Mouse (Mus musculus) left cerebral cortex, adult 2 months (tissue): ENCODE results near the gene Dph1. TPM values are rescaled to one million over a fixed set of nuclear protein-coding genes. Genes with fewer than 3 reads are reported as not detected.
A peak's percentile ranks its signal among the peaks of the same experiment; 100 is the strongest.

Experiments used
- DNase-seq, 2 experiments: peaks; one replicate each; pipeline ENCODE4 v3.0.0; 2021 to 2022; ENCODE audit warnings: low spot score in 2 of 2, mixed read lengths in 1 of 2; ENCODE audit errors: extremely low spot score in 1 of 2
- H3K27ac ChIP-seq: fragments of 200-600 bp; 2 replicates; pipeline ENCODE4 v1.8.1; 2022
- H3K4me3 ChIP-seq: fragments of 200-600 bp; 2 replicates; pipeline ENCODE4 v1.8.1; 2022
- CTCF ChIP-seq: fragments of 200-600 bp; IDR thresholded peaks from 2 replicates; pipeline ENCODE4 v1.8.1; 2022; ENCODE audit warnings: antibody characterized with exemption, mild to moderate bottlenecking, moderate library complexity
- intact Hi-C: fragments of 180-260 bp; cut with DNase I; formaldehyde crosslinking; loops from one replicate; pipeline ENCODE4 v1.15.1; 2025
- total RNA-seq, 2 experiments: library from RNA; stranded (reverse); gene quantifications; 2 replicates each; pipeline ENCODE4 v1.2.3; 2021

Dph1 gene
- total RNA-seq, 2 experiments from 2014 or later: 27.9 to 28.9 TPM

GRCm38 (mm10) chr11:75214081-75214950, 23.3 kb upstream of the Dph1 start:
- TF ChIP-seq CTCF: no peak
- no peak overlapping the region; the same call in 1 of the 2 replicates for H3K27ac ChIP-seq
- intact Hi-C loops: no loop called here

GRCm38 (mm10) chr11:75213372-75214080, 22.5 kb upstream of the Dph1 start:
- Histone ChIP-seq H3K27ac (peak overlapping the region; percentile 65), H3K4me3 (peak overlapping the region; percentile 29)
- intact Hi-C loops: no loop called here
- no peak for TF ChIP-seq CTCF
- no peak for DNase-seq

More at GRCm38 (mm10) chr11:75214081-75214950, 23.3 kb upstream of the Dph1 start:
- no peak for DNase-seq
- H3K4me3 ChIP-seq: peak overlapping the region; percentile 29

- Histone ChIP-seq H3K27ac (no peak overlapping the region), H3K4me3 (no peak overlapping the region)
- DNase-seq: no peak
- intact Hi-C loops: no loop called here
- no peak for TF ChIP-seq CTCF
Observed at GRCm38 (mm10) chr11:75212876-75213275, 21.8 kb upstream of the Dph1 start.

- no peak overlapping the region for H3K4me3 ChIP-seq
- peak in 1 of 2 experiments; percentile 38 for DNase-seq
- TF ChIP-seq CTCF: no peak
- intact Hi-C loops: no loop called here
- H3K27ac ChIP-seq: peak overlapping the region; percentile 93
Observed at GRCm38 (mm10) chr11:75212031-75212667, 21.1 kb upstream of the Dph1 start.

GRCm38 (mm10) chr11:75210755-75211154, 19.7 kb upstream of the Dph1 start:
- Histone ChIP-seq H3K4me3 (no peak overlapping the region), H3K27ac (peak overlapping the region; percentile 13; the same call in 1 of the 2 replicates)
- intact Hi-C loops: no loop called here
- DNase-seq: no peak
- no peak for TF ChIP-seq CTCF

GRCm38 (mm10) chr11:75210093-75210492, 19.1 kb upstream of the Dph1 start:
- no peak for TF ChIP-seq CTCF
- Histone ChIP-seq H3K27ac (peak overlapping the region; percentile 40; the same call in 1 of the 2 replicates), H3K4me3 (no peak overlapping the region)
- intact Hi-C loops: no loop called here
- DNase-seq: no peak

GRCm38 (mm10) chr11:75209363-75209762, 18.3 kb upstream of the Dph1 start:
- Histone ChIP-seq H3K4me3 (no peak overlapping the region), H3K27ac (peak overlapping the region; percentile 29; the same call in 1 of the 2 replicates)
- intact Hi-C loops: no loop called here
- TF ChIP-seq CTCF: no peak
- no peak for DNase-seq

GRCm38 (mm10) chr11:75206347-75206746, 15.3 kb upstream of the Dph1 start:
- no peak for TF ChIP-seq CTCF
- Histone ChIP-seq H3K4me3 (no peak overlapping the region), H3K27ac (no peak overlapping the region)
- no peak for DNase-seq
- intact Hi-C loops: no loop called here

GRCm38 (mm10) chr11:75204472-75204871, 13.4 kb upstream of the Dph1 start:
- Histone ChIP-seq H3K4me3 (no peak overlapping the region), H3K27ac (no peak overlapping the region)
- intact Hi-C loops: no loop called here
- no peak for DNase-seq
- no peak for TF ChIP-seq CTCF

- intact Hi-C loops: no loop called here
- Histone ChIP-seq H3K4me3 (no peak overlapping the region), H3K27ac (no peak overlapping the region)
- DNase-seq: no peak
- TF ChIP-seq CTCF: no peak
Observed at GRCm38 (mm10) chr11:75203926-75204325, 12.9 kb upstream of the Dph1 start.

GRCm38 (mm10) chr11:75201721-75202120, 10.7 kb upstream of the Dph1 start:
- peak overlapping the region; percentile 61 for H3K27ac ChIP-seq
- TF ChIP-seq CTCF: no peak
- intact Hi-C loops: loop anchor here (2.0 kb wide), 1 partner anchor 17 kb away; no protein-coding TSS in a partner anchor
- H3K4me3 ChIP-seq: no peak overlapping the region
- DNase-seq: no peak

- TF ChIP-seq CTCF: no peak
- peak overlapping the region; percentile 61 for H3K27ac ChIP-seq
- DNase-seq: peak; percentile 74 to 83
- H3K4me3 ChIP-seq: no peak overlapping the region
- intact Hi-C loops: loop anchor here (2.0 kb wide), 1 partner anchor 16 kb away; no protein-coding TSS in a partner anchor
Observed at GRCm38 (mm10) chr11:75200935-75201334, 9.9 kb upstream of the Dph1 start.
